Mouse (Mus musculus): ENCODE measurements around the gene Azi2. TPM values are rescaled to one million over a fixed set of nuclear protein-coding genes. Genes with fewer than 3 reads are reported as not detected.

Gene Azi2
- total RNA-seq (2023) = 186 TPM

GRCm38 (mm10) chr9:118040218-118041021 lies at the start of gene Azi2:
TSS of gene Azi2 (plus strand) at chr9:118040499.

Other genes with a start within 250 kb of the Azi2 start
- 17.6 TPM for gene Cmc1, start 109.7 kb downstream of the Azi2 start, total RNA-seq (2023)